Mouse (Mus musculus): ENCODE measurements around the gene Bdkrb2. TPM values are rescaled to one million over a fixed set of nuclear protein-coding genes. Genes with fewer than 3 reads are reported as not detected.

The Bdkrb2 gene
- total and polyA plus RNA-seq, 2 experiments from 2014 or later, result 0.71 to 4.0 TPM

DNA sequence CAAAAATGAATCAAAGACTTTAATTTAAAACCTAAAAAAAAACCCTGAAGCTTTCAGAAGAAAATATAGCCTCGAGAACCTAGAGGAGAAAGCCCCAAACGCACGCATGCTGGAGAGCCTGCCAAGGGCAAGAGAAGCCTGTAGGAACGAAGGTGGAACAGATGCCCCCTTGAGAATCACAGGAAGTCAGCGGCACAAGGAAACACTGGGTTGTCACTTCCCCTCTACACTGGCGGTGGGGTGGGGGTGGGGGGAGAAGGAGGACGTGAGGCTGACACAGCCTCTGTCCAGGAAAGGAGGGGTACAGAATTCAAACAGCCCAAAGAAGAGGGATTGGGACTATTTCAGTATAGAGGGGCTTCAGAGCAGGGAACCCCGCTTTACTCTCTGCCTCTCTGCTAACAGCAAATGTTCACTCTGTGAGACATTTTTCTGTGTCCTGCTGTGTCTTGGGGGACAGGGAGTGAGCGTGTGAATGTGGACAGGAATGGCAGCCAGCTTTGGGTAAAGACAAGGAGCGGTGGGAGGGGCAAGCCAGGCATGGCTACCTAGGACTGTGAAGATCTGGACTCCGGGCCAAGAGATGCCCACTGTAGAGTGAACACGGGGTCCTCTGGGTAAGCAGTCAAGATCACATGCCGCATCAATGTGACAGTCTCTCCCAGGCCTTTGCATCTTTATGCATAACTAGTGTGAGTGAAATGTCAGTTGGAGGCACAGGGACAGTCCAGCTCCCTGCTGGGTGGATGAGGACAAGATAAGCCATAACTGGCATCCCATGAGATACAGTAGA lies 26.9 kb upstream of the Bdkrb2 start:
- DNase-seq (ENCODE audit: low spot score) (no peak), ATAC-seq (ENCODE audit: insufficient read depth, low read depth) (no peak)
- Histone ChIP-seq H3K27ac (ENCODE audit: low read depth) (no peak overlapping the region), H3K4me1 (ENCODE audit: control insufficient read depth, insufficient read depth) (no peaks in the 10 kb centered on the region; the same call in 1 of the 2 replicates), H3K4me2 (ENCODE audit: low read depth, low read length) (no peak overlapping the region), H3K36me3 (replicated peaks; ENCODE audit: control insufficient read depth, insufficient read depth, low read length) (no peaks in the 10 kb centered on the region), H3K27me3 (ENCODE audit: control insufficient read depth, insufficient read depth, low read length) (no peaks in the 10 kb centered on the region), H3K9me3 (replicated peaks; ENCODE audit: control insufficient read depth, low read length) (peaks cover 6% of the 10 kb centered on the region; the same call in 1 of the 2 replicates), H3K4me3 (ENCODE audit: low read depth, low read length) (no peak overlapping the region), H3K9ac (replicated peaks; ENCODE audit: low read depth, low read length) (no peak overlapping the region)
- TF ChIP-seq EP300 (IDR thresholded peaks at IDR 0.05; ENCODE audit: low read depth) (no peak), CTCF (IDR thresholded peaks at IDR 0.05; ENCODE audit: low read depth) (no peak)
- WGBS, result 64% methylated on average over 13 of the region's 13 CpGs

DNA sequence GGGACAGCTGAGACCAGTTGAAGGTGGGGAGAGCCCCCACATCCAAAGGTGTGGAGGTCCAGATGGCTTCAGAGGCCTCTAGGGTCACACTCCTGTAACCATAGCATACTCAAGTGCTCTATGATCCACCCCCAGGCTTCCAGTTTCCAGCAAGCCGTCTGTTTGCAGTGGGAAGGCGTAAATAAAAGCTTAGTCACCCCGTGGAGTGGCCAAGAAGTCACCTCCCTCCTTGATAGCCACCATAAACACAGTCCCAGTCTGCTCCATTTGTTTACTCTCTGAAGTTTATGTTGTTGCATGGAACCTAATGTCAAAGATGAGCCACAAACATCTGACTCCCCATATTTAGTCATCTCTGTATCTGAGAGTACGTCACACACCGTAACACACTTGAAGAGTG lies 25.9 kb upstream of the Bdkrb2 start:
- no peak overlapping the region for H3K9ac ChIP-seq (replicated peaks; ENCODE audit: low read depth, low read length)
- no peak overlapping the region for H3K4me3 ChIP-seq (ENCODE audit: low read depth, low read length)
- TF ChIP-seq CTCF (IDR thresholded peaks at IDR 0.05; ENCODE audit: low read depth) (no peak), EP300 (IDR thresholded peaks at IDR 0.05; ENCODE audit: low read depth) (no peak)
- H3K36me3 ChIP-seq (replicated peaks; ENCODE audit: control insufficient read depth, insufficient read depth, low read length), result no peaks in the 10 kb centered on the region
- H3K27ac ChIP-seq (ENCODE audit: low read depth), result no peak overlapping the region
- no peak for DNase-seq (ENCODE audit: low spot score)
- H3K4me2 ChIP-seq (ENCODE audit: low read depth, low read length), result no peak overlapping the region
- H3K9me3 ChIP-seq (replicated peaks; ENCODE audit: control insufficient read depth, low read length), result peaks cover 6% of the 10 kb centered on the region; the same call in 1 of the 2 replicates
- H3K4me1 ChIP-seq (ENCODE audit: control insufficient read depth, insufficient read depth), result no peaks in the 10 kb centered on the region; the same call in 1 of the 2 replicates
- 63% methylated on average over 5 of the region's 5 CpGs for WGBS
- ATAC-seq (ENCODE audit: insufficient read depth, low read depth), result no peak
- H3K27me3 ChIP-seq (ENCODE audit: control insufficient read depth, insufficient read depth, low read length), result no peaks in the 10 kb centered on the region

DNA sequence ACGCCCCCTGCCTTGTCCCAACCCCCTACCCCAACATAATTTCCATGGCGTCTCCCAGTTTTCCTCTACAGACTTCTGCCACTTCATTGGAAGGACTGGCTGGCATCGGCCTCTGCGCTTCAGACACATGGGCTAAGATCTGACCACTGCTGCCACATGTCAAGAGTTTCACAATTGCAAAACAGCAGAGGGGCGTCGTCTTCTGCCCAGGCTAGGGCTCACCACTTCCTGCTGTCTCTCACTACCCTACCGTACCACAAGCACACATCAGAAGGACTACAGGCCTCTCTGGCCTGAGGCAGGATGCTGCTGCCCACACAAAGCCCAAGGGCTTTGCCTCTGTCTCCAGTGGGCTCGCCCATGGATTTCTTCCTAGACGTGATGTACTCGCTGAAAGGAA lies 23.4 kb upstream of the Bdkrb2 start:
- ATAC-seq (ENCODE audit: insufficient read depth, low read depth), result no peak
- Histone ChIP-seq H3K9ac (replicated peaks; ENCODE audit: low read depth, low read length) (no peak overlapping the region), H3K9me3 (replicated peaks; ENCODE audit: control insufficient read depth, low read length) (peaks cover 6% of the 10 kb centered on the region; the same call in 1 of the 2 replicates), H3K36me3 (replicated peaks; ENCODE audit: control insufficient read depth, insufficient read depth, low read length) (no peaks in the 10 kb centered on the region), H3K4me3 (ENCODE audit: low read depth, low read length) (no peak overlapping the region), H3K27me3 (ENCODE audit: control insufficient read depth, insufficient read depth, low read length) (no peaks in the 10 kb centered on the region), H3K4me2 (ENCODE audit: low read depth, low read length) (no peak overlapping the region), H3K27ac (ENCODE audit: low read depth) (no peak overlapping the region), H3K4me1 (ENCODE audit: control insufficient read depth, insufficient read depth) (no peaks in the 10 kb centered on the region; the same call in 1 of the 2 replicates)
- no peak for TF ChIP-seq EP300 (IDR thresholded peaks at IDR 0.05; ENCODE audit: low read depth)
- no peak for TF ChIP-seq CTCF (IDR thresholded peaks at IDR 0.05; ENCODE audit: low read depth)
- DNase-seq (ENCODE audit: low spot score), result no peak
- 90% methylated on average over 10 of the region's 10 CpGs for WGBS

DNA sequence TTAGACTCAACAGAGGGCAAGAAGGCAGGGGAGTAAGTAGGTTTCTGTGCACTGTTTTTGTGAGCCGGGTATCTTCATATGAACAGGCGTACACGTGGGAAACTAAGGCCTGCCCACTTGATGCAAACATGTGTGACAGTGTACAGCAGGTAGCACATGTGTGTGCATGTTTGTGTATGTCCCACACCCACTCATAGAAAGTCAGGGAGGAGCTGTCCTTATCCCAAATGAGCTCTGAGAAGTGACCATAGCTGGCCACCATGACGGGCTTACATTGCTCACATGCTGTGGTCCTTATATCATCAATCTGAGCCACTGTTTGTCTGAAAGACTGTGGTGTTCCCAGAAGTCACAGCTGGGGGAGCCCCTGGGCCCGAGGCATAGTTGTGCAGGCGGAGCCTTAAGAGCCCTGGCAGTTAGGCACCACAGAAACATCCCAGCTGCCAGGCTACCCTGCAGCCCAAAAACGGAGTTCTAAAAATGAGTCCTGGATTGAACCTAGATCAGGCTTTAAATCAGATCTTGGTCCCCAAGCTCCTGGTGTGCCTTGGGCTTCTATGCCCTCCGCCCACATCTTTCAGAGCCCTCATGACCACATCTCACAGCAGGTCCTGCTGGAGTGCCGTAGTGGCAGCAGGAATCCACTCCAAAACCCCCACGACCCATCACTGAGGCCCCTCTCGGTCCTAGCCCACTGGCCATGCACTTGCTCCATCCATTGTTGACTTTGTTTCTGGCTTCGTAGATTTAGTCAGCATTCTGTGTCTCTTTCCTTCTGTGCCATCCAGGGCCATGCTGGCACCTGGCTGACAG lies 21.2 kb upstream of the Bdkrb2 start:
- H3K9ac ChIP-seq (replicated peaks; ENCODE audit: low read depth, low read length), result no peak overlapping the region
- no peak for DNase-seq (ENCODE audit: low spot score)
- H3K4me3 ChIP-seq (ENCODE audit: low read depth, low read length), result no peak overlapping the region
- no peaks in the 10 kb centered on the region for H3K27me3 ChIP-seq (ENCODE audit: control insufficient read depth, insufficient read depth, low read length)
- TF ChIP-seq EP300 (IDR thresholded peaks at IDR 0.05; ENCODE audit: low read depth) (no peak), CTCF (IDR thresholded peaks at IDR 0.05; ENCODE audit: low read depth) (no peak)
- H3K4me1 ChIP-seq (ENCODE audit: control insufficient read depth, insufficient read depth), result 0 out of 2 replicates have a peak, but pooled peaks cover 6% of the 10 kb centered on the region
- H3K27ac ChIP-seq (ENCODE audit: low read depth), result no peak overlapping the region
- H3K36me3 ChIP-seq (replicated peaks; ENCODE audit: control insufficient read depth, insufficient read depth, low read length), result no peaks in the 10 kb centered on the region
- peaks cover 6% of the 10 kb centered on the region; the same call in 1 of the 2 replicates for H3K9me3 ChIP-seq (replicated peaks; ENCODE audit: control insufficient read depth, low read length)
- no peak overlapping the region for H3K4me2 ChIP-seq (ENCODE audit: low read depth, low read length)
- no peak for ATAC-seq (ENCODE audit: insufficient read depth, low read depth)
- 76% methylated on average over 12 of the region's 12 CpGs for WGBS

DNA sequence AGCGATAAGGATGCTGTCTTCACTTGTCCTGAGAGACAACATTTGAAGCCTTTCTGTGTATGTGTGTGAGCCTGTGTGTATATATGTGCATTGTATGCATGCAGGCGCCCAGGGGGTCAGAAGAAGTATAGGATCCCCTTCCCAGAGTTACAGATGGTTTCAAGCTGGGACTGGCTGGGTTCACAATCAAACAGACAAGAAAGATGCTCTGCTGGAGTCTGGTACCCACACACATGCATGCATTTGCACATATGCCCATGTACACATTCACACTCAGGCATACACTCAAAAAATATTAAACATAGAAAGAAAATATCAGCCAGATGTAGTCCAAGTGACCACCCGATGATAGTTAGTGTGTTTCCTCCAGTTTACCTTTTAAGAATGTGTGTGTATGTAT lies 20.5 kb upstream of the Bdkrb2 start:
- ATAC-seq (ENCODE audit: insufficient read depth, low read depth) (no peak), DNase-seq (ENCODE audit: low spot score) (no peak)
- Histone ChIP-seq H3K36me3 (replicated peaks; ENCODE audit: control insufficient read depth, insufficient read depth, low read length) (no peaks in the 10 kb centered on the region), H3K4me3 (ENCODE audit: low read depth, low read length) (no peak overlapping the region), H3K27me3 (ENCODE audit: control insufficient read depth, insufficient read depth, low read length) (no peaks in the 10 kb centered on the region), H3K4me1 (ENCODE audit: control insufficient read depth, insufficient read depth) (0 out of 2 replicates have a peak, but pooled peaks cover 10% of the 10 kb centered on the region), H3K27ac (ENCODE audit: low read depth) (no peak overlapping the region), H3K9ac (replicated peaks; ENCODE audit: low read depth, low read length) (no peak overlapping the region), H3K9me3 (replicated peaks; ENCODE audit: control insufficient read depth, low read length) (peaks cover 6% of the 10 kb centered on the region; the same call in 1 of the 2 replicates), H3K4me2 (ENCODE audit: low read depth, low read length) (no peak overlapping the region)
- TF ChIP-seq EP300 (IDR thresholded peaks at IDR 0.05; ENCODE audit: low read depth) (no peak), CTCF (IDR thresholded peaks at IDR 0.05; ENCODE audit: low read depth) (no peak)
- WGBS, result 81% methylated on average over 3 of the region's 3 CpGs

Data from heart, postnatal 0 days (tissue).